Mouse (Mus musculus) heart, adult 2 months (tissue): Measurements from ENCODE around the gene Mlkl. TPM values are rescaled to one million over a fixed set of nuclear protein-coding genes. Genes with fewer than 3 reads are reported as not detected.

ENCODE experiments used
- DNase-seq, 2 experiments: peaks; one replicate each; pipeline ENCODE4 v3.0.0; 2021
- H3K27ac ChIP-seq: fragments of 200-600 bp; 2 replicates; pipeline ENCODE4 v1.8.1; 2022
- H3K27me3 ChIP-seq: fragments of 200-500 bp; 2 replicates; pipeline ENCODE4 v1.6.1; 2012; ENCODE audit warnings: mild to moderate bottlenecking, low read length, inconsistent platforms, mixed read lengths; ENCODE audit not compliant: control insufficient read depth, insufficient read depth
- H3K36me3 ChIP-seq: fragments of 200-500 bp; 2 replicates; pipeline ENCODE4 v1.6.1; 2012; ENCODE audit warnings: low read length, inconsistent platforms; ENCODE audit not compliant: control insufficient read depth, insufficient read depth
- H3K4me1 ChIP-seq: fragments of 200-500 bp; 2 replicates; pipeline ENCODE4 v1.6.1; 2011; ENCODE audit warnings: low read length; ENCODE audit not compliant: control insufficient read depth, insufficient read depth
- H3K4me3 ChIP-seq: fragments of 200-600 bp; 2 replicates; pipeline ENCODE4 v1.8.1; 2022
- H3K79me2 ChIP-seq: fragments of 200-500 bp; replicated peaks from 2 replicates; pipeline ENCODE4 v1.6.1; 2012; ENCODE audit warnings: mild to moderate bottlenecking, inconsistent platforms, low read length, moderate library complexity, mixed read lengths; ENCODE audit not compliant: control insufficient read depth, insufficient read depth
- H3K9ac ChIP-seq: fragments of 200-500 bp; 2 replicates; pipeline ENCODE4 v1.6.1; 2012; ENCODE audit warnings: low read depth, mild to moderate bottlenecking, control low read depth, inconsistent platforms, low read length, mixed read lengths
- CTCF ChIP-seq: fragments of 200-600 bp; IDR thresholded peaks from 2 replicates; pipeline ENCODE4 v1.8.1; 2022; ENCODE audit warnings: antibody characterized with exemption, mild to moderate bottlenecking, moderate library complexity
- EP300 ChIP-seq: fragments of 200-500 bp; IDR thresholded peaks from 2 replicates; pipeline ENCODE4 v1.6.1; 2011; ENCODE audit warnings: low read depth, low read length, control low read depth; ENCODE audit not compliant: insufficient read depth
- POLR2A ChIP-seq: fragments of 200-500 bp; IDR thresholded peaks from 2 replicates; pipeline ENCODE4 v1.6.1; 2011; ENCODE audit warnings: mild to moderate bottlenecking, low read depth, low read length, control low read depth; ENCODE audit not compliant: insufficient read depth
- WGBS: fragments of 180-500 bp; shearing (Covaris S2); methylation state at CpG from one replicate; pipeline ENCODE4 v1.1.7; 2018; 5-methylcytosine and 5-hydroxymethylcytosine counted together
- intact Hi-C: fragments of 180-260 bp; cut with DNase I; formaldehyde crosslinking; loops from one replicate; pipeline ENCODE4 v1.15.1; 2025
- polyA plus RNA-seq: library from polyadenylated mRNA; depleted of rRNA; stranded (reverse); fragments of >200 nt; gene quantifications from 2 replicates; pipeline ENCODE4 v1.2.3, GENCODE M21; 2012
- total RNA-seq, 2 experiments: library from RNA; stranded (reverse); gene quantifications; 2 replicates each; pipeline ENCODE4 v1.2.3; 2021

Gene Mlkl
- total and polyA plus RNA-seq, 3 experiments, result 1.1 to 2.8 (median 2.8) TPM

DNA sequence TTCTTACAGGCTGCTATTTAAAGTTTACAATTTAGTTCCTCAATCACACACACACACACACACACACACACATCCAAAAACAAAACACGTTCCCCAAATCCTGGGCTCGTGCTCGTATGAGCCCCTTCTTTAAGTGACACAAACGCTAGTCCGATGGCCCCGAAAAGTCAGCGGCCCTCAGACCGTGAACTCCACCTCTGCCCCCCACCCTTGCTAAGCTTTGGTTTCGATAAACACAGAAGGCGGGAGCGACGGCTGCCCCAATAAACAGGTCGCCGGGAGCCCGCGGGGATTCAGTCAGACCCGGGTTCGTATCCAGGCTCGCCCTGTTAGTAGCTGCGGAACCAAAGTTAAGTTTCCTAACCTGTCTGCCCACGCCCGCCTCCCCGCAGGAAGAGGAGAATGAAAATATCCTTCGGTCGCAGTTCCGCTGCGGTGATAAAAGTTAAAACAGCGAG, 38.6 kb downstream of the Mlkl start:
- peak; percentile 69 to 77 for DNase-seq
- Histone ChIP-seq H3K4me1 (no peaks in the 10 kb centered on the region), H3K27me3 (no peaks in the 10 kb centered on the region), H3K36me3 (peaks cover 16% of the 10 kb centered on the region), H3K27ac (peak overlapping the region; percentile 93), H3K4me3 (peak overlapping the region; percentile 86), H3K9ac (peak overlapping the region; percentile 94), H3K79me2 (0 out of 2 replicates have a peak, but pooled peaks cover 2% of the 10 kb centered on the region)
- under 1% methylated on average over 28 of the region's 28 CpGs for WGBS
- intact Hi-C loops, result loop anchor here (2.0 kb wide), 1 partner anchor 41 kb away; the partner anchor contains the start of gene Glg1
- TF ChIP-seq CTCF (no peak), POLR2A (no peak)

DNA sequence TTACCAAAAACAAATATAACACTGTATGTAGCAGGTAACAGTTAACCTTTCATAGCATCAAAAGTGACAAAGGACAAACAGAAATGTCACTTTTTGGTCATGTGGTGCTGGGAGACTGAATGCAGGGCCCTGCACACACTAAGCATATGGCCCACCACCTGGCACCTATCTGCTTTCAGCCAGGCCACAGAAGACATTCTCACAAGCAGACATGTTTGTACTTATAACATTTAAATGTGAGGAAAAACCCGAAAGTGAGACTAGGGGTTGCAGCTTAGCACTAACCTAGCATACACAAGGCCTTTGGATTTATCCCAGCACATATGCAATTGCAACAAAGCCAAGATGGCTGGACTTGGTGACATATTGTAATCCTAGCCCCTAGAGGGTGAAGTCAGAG, 40.0 kb downstream of the Mlkl start:
- Histone ChIP-seq H3K36me3 (peaks cover 19% of the 10 kb centered on the region), H3K9ac (no peak overlapping the region), H3K27me3 (no peaks in the 10 kb centered on the region), H3K27ac (no peak overlapping the region), H3K79me2 (0 out of 2 replicates have a peak, but pooled peaks cover 2% of the 10 kb centered on the region), H3K4me3 (no peak overlapping the region), H3K4me1 (no peaks in the 10 kb centered on the region)
- 82% methylated on average over 1 of the region's 1 CpGs for WGBS
- TF ChIP-seq EP300 (no peak), POLR2A (no peak), CTCF (no peak)
- intact Hi-C loops, result loop anchor here (2.0 kb wide), 1 partner anchor 39 kb away; the partner anchor contains the start of gene Glg1
- DNase-seq, result no peak

DNA sequence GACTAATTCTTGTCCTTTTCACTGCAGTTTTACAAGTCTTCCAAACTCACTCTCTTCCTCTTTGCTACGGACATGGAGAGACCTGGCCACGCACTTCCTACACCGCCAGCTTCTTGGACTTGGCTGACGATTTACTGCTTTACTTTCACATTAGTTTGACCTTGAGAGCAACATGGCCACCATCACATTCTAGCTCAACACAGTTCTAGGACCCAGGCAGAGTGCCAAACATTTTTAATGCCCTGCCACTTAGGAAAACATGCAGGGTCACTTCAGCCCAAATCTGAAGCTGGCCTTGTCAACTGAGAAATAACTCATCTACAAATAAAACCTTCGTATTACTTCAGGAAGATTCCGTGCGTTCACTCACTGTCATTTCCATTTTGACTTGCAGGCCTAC, 46.2 kb downstream of the Mlkl start:
- Histone ChIP-seq H3K4me1 (no peaks in the 10 kb centered on the region), H3K27ac (peak overlapping the region; percentile 66), H3K4me3 (no peak overlapping the region), H3K27me3 (no peaks in the 10 kb centered on the region), H3K79me2 (no peaks in the 10 kb centered on the region), H3K9ac (no peak overlapping the region), H3K36me3 (peaks cover 19% of the 10 kb centered on the region)
- TF ChIP-seq EP300 (no peak), CTCF (no peak)
- peak in 1 of 2 experiments; percentile 32 for DNase-seq
- intact Hi-C loops, result no loop called here
- WGBS, result 56% methylated on average over 7 of the region's 7 CpGs

DNA sequence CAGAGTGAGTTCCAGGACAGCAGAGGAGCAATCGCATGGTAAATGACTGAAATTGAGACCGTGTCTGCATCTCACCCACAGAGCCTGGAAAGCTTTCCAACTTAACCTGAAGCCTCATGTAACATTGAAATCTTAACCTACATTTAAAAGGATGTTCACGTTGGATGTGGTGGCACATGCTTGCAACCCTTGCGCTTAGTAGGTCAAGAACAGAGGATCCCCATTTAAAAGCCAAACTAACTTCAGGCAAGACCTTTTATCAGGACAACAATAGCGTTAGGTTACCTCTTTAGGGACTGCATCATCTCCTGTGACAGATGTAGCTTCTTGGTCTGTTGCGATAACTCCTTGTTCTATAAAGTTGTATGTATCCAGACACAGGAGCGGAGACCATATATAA, 47.4 kb downstream of the Mlkl start:
- no peak overlapping the region for H3K9ac ChIP-seq
- H3K79me2 ChIP-seq, result no peaks in the 10 kb centered on the region
- H3K4me1 ChIP-seq, result no peaks in the 10 kb centered on the region
- no peak overlapping the region for H3K27ac ChIP-seq
- TF ChIP-seq POLR2A, result no peak
- no peak for TF ChIP-seq CTCF
- no peak for TF ChIP-seq EP300
- no peak for DNase-seq
- WGBS, result 94% methylated on average over 7 of the region's 7 CpGs
- H3K36me3 ChIP-seq, result peaks cover 20% of the 10 kb centered on the region
- intact Hi-C loops, result no loop called here
- no peak overlapping the region for H3K4me3 ChIP-seq
- H3K27me3 ChIP-seq, result no peaks in the 10 kb centered on the region

DNA sequence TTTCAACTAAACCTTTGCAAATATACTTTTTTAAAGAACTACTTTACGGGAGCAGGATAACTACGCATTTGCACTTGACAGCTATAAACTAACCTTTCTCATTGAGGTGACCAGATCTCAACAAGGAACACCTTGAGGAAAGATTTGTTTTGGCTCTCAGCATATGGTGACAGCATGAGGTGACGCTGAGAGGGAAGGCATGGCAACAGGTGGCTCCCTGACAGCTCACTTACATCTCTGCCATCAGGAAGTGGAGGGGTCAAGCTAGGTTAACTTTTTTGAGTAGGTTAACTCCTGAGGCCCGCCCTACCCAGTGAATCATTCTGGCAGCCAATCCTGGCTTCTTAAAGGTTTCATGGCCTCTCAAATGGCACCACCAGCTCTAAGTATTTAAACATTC, 52.4 kb downstream of the Mlkl start:
- Histone ChIP-seq H3K27ac (peak overlapping the region; percentile 28; the same call in 1 of the 2 replicates), H3K4me1 (peaks cover 2% of the 10 kb centered on the region), H3K27me3 (no peaks in the 10 kb centered on the region), H3K36me3 (peaks cover 20% of the 10 kb centered on the region), H3K4me3 (no peak overlapping the region), H3K79me2 (no peaks in the 10 kb centered on the region), H3K9ac (no peak overlapping the region)
- DNase-seq, result peak in 1 of 2 experiments; percentile 16
- 57% methylated on average over 4 of the region's 4 CpGs for WGBS
- intact Hi-C loops, result no loop called here
- TF ChIP-seq CTCF (no peak), POLR2A (no peak)

DNA sequence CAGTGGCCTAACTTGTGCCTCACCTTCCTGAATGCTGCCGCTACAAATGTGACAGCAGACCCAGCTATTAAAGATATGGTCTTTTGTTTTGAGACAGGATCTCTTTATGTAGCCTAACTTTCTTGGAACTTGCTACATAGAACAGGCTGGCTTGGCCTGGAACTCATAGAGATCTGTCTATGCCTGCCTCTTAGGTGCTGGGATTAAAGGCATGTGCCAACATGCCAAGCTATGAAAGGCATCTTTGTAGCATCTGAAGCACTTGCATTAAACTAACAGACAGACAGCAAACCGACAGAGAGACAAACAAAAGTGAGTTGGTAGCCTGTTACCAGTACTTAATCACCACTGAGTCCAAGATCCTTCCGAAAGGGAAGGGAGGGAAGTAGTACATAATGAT, 55.9 kb downstream of the Mlkl start:
- WGBS, result 90% methylated on average over 3 of the region's 3 CpGs
- no peak for TF ChIP-seq CTCF
- no peak for TF ChIP-seq POLR2A
- TF ChIP-seq EP300, result no peak
- Histone ChIP-seq H3K27ac (no peak overlapping the region), H3K4me3 (no peak overlapping the region), H3K27me3 (no peaks in the 10 kb centered on the region), H3K9ac (no peak overlapping the region), H3K36me3 (peaks cover 23% of the 10 kb centered on the region), H3K4me1 (peaks cover 2% of the 10 kb centered on the region), H3K79me2 (no peaks in the 10 kb centered on the region)
- intact Hi-C loops, result no loop called here
- DNase-seq, result no peak
